Mouse (Mus musculus): ENCODE results near the gene Traf1.

Traf1 gene

DNA sequence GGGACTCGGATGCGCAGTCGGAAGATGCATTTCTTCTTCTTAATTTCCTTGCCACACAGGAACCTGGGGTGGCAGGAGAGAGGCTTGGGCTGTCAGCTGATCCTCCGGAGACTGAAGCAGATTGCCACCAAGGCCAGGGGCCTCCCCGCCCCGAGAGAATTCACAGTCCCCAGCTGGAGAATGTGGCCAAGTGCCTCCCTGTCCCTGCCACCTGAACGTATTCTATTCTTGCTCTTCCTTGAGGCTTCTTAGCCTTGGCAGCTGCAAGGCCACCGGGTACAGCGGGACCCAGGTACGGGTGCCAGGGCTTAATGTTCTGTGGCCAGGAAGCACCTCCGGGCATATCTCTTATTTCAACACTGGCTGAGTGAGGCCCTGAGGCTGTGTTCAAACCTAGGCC lies 61.9 kb downstream of the Traf1 start:
- no peak for DNase-seq

DNA sequence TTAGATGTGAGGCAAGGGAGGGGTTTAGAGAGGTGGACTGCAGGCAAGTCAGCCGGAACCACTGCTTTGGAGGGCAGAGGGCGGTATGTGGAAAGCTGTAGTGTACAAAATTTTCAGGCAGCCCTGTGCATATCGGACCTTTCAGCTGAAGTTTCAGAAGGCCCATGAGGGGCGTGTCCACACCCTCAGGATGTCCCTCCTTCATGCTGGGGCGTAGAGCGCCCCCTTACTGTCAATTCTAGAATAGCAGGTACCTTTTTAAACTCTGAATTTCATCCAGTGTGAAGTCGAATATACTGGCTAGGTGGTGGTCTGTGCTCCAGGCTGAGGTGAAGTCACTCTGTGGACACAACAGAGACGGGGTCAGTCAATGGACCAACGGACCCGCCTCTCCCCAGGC lies 63.8 kb downstream of the Traf1 start:
- DNase-seq, result no peak

DNA sequence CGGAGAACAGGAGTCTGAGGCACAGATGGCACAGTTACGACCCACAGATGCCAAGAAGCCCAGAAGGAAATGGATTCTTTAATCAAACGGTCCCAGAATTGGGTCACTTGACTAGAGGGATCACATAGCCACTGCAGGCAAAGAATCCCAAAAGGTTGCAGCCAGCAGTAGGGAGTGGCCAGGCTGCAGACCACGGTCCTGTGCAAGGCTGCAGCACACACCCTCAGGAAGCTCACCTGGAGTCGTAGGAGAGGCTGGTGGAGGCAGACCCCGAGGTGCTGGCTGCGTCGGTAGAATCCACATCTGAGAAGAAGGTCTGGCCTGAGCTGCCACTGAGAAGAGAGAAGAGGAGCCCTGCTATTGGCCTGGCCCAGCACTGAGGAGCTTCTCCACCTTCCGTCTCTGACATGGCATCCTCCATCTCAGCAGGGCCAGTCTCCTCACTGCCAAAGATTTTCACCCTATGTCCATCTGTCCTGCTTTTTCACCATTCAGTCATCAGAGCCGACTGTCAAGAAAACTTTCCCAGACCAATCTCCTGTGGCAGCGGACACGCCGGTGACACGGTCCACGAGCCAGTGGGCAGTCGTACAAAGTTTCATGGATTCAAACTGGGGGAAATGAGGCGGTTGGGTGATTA lies 64.6 kb downstream of the Traf1 start:
- DNase-seq, result no peak

DNA sequence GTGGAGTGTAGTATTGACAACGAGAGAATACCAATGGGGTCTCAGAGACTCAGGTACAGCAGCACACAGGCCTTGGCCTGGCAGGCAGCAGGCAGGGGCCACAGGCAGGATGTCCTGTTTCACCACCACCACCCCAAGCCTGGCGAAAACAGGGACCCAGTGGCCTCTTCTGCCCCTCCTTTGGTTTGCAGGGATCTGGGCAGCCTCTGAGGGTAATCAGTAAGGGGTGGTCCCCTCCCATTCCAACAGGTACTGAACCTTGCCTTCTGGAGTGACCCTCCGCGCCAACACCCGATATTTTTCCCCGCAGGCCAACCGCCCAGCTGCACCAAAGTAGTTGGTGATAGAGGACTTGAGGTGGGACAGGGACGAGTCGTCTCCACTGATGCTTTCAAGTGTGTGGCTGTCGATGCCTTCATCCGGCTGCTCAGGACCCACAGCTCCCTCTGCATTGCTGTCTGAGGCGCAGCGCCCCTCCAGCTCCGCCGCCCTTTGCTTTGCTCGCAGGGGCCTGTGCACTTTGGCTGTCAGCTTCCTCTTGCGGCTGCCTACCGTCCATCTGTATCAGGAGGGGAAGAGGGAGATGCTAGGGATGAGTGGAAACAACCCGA lies 66.0 kb downstream of the Traf1 start:
- DNase-seq, result no peak

DNA sequence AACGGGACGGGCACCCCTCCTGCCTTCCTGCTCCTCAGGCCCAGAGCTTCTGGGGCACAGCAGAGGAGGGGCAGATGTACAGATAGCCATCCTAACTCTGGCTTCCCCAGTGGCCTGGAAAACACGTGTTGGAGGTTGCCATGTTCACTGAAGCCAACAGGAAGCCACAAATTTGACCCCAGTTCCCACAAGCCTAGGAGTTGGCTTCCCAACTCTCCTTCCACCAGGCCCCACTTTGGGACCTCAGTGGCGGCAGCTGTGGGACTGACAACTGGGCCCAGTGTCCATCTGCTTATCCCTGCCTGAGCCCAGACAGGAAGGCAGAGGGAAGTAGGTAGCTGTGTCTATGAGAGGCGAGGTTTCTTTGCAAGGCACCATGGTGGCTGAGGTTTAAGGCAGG lies 67.6 kb downstream of the Traf1 start:
- no peak for DNase-seq

All from right cerebral cortex, adult 18-20 months (tissue).